Mouse (Mus musculus): ENCODE data around the gene Atg2a.

- peak; percentile 14; the same call in 1 of the 2 replicates for TF ChIP-seq POLR2A (IDR thresholded peaks at IDR 0.05; ENCODE audit: low read depth, low read length)
- TF ChIP-seq CTCF (IDR thresholded peaks at IDR 0.05; ENCODE audit: extremely low read depth, insufficient read depth, insufficient read length, insufficient replicate concordance) = no peak
These were observed 36.4 kb downstream of the Atg2a start for GRCm38 (mm10) chr19:6277661-6278438.

All from spleen, adult 2 months (tissue).